Mouse (Mus musculus): ENCODE data around the gene Slc25a25. TPM values are rescaled to one million over a fixed set of nuclear protein-coding genes. Genes with fewer than 3 reads are reported as not detected.

Gene Slc25a25
- polyA plus RNA-seq, 1 experiment from 2014 or later = 14.8 TPM

DNA sequence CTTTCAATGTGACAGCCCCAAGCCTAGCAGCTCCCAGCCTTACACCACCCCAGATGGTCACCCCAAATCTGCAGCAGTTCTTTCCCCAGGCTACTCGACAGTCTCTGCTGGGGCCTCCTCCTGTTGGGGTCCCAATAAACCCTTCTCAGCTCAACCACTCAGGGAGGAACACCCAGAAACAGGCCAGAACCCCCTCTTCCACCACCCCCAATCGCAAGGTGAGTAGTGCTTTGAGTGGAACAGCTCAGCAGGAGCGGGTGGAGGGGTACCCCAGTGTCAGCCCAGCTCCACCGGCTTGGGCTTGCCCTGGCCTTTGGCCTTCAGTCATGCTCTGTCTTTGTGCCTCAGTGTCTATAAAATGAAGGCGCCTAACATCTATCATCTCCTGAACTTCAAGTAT lies 83.9 kb downstream of the Slc25a25 start:
- H3K4me1 ChIP-seq (ENCODE audit: control insufficient read depth, insufficient read depth, low read length) = peaks cover 7% of the 10 kb centered on the region; the same call in 1 of the 2 replicates
- H3K27me3 ChIP-seq (ENCODE audit: control insufficient read depth, insufficient read depth, low read length) = no peaks in the 10 kb centered on the region
- peaks cover 65% of the 10 kb centered on the region for H3K36me3 ChIP-seq (ENCODE audit: control insufficient read depth, insufficient read depth, low read length)
- H3K27ac ChIP-seq (ENCODE audit: low read depth, low read length) = no peak overlapping the region
- H3K4me3 ChIP-seq (ENCODE audit: low read length) = no peak overlapping the region
- WGBS = 91% methylated on average over 5 of the region's 5 CpGs
- H3K9me3 ChIP-seq (ENCODE audit: control insufficient read depth, low read length) = no peaks in the 10 kb centered on the region
- H3K9ac ChIP-seq (ENCODE audit: low read depth, low read length) = no peak overlapping the region
- no peak for ATAC-seq (ENCODE audit: low FRiP score, low TSS enrichment)
- no peak overlapping the region for H3K4me2 ChIP-seq (replicated peaks; ENCODE audit: low read depth, low read length)

Other genes starting within 250 kb of the Slc25a25 start
- gene Pomt1, start 214.9 kb downstream of the Slc25a25 start, polyA plus RNA-seq (2014; fragmentation: Nextera tagmentation; extraction: Ambion mirVana) = 22.3 and 24.4 TPM in 2 replicates
- gene Uck1, start 191.3 kb downstream of the Slc25a25 start, polyA plus RNA-seq (2014; fragmentation: Nextera tagmentation; extraction: Ambion mirVana) = 64.1 and 64.3 TPM in 2 replicates
- gene Golga2, start 164.1 kb downstream of the Slc25a25 start, polyA plus RNA-seq (2014; fragmentation: Nextera tagmentation; extraction: Ambion mirVana) = 12.4 and 21.3 TPM in 2 replicates
- gene Swi5, start 163.4 kb downstream of the Slc25a25 start, polyA plus RNA-seq (2014; fragmentation: Nextera tagmentation; extraction: Ambion mirVana) = 142 and 529 TPM in 2 replicates
- gene Ciz1, start 99.1 kb downstream of the Slc25a25 start, polyA plus RNA-seq (2014; fragmentation: Nextera tagmentation; extraction: Ambion mirVana) = 36.2 and 50.3 TPM in 2 replicates
- 8.4 and 11.5 TPM in 2 replicates for gene Dnm1, start 98.1 kb downstream of the Slc25a25 start, polyA plus RNA-seq (2014; fragmentation: Nextera tagmentation; extraction: Ambion mirVana)
- gene 1110008P14Rik, start 69.5 kb downstream of the Slc25a25 start, polyA plus RNA-seq (2014; fragmentation: Nextera tagmentation; extraction: Ambion mirVana) = 50.1 and 52.0 TPM in 2 replicates
- 1.6 and 1.7 TPM in 2 replicates for gene Lcn2, start 63.2 kb downstream of the Slc25a25 start, polyA plus RNA-seq (2014; fragmentation: Nextera tagmentation; extraction: Ambion mirVana)
- gene Ptges2, start 55.5 kb downstream of the Slc25a25 start, polyA plus RNA-seq (2014; fragmentation: Nextera tagmentation; extraction: Ambion mirVana) = 32.2 and 36.4 TPM in 2 replicates
- 6.4 and 6.8 TPM in 2 replicates for gene Naif1, start 988 bp downstream of the Slc25a25 start, polyA plus RNA-seq (2014; fragmentation: Nextera tagmentation; extraction: Ambion mirVana)
- 12.2 and 16.9 TPM in 2 replicates for gene Fam102a, start 83.9 kb upstream of the Slc25a25 start, polyA plus RNA-seq (2014; fragmentation: Nextera tagmentation; extraction: Ambion mirVana)
- 105 and 126 TPM in 2 replicates for gene Dpm2, start 119.4 kb upstream of the Slc25a25 start, polyA plus RNA-seq (2014; fragmentation: Nextera tagmentation; extraction: Ambion mirVana)
- gene Pip5kl1, start 123.4 kb upstream of the Slc25a25 start, polyA plus RNA-seq (2014; fragmentation: Nextera tagmentation; extraction: Ambion mirVana) = 1.8 and 2.3 TPM in 2 replicates
- gene 9430097D07Rik, start 124.2 kb upstream of the Slc25a25 start, polyA plus RNA-seq (2014; fragmentation: Nextera tagmentation; extraction: Ambion mirVana) = 0.14 TPM in 1 of 2 replicates, not detected in the other
- gene St6galnac4, start 135.7 kb upstream of the Slc25a25 start, polyA plus RNA-seq (2014; fragmentation: Nextera tagmentation; extraction: Ambion mirVana) = 15.6 and 20.0 TPM in 2 replicates
- gene St6galnac6, start 148.3 kb upstream of the Slc25a25 start, polyA plus RNA-seq (2014; fragmentation: Nextera tagmentation; extraction: Ambion mirVana) = 7.0 and 8.7 TPM in 2 replicates
- gene Ak1, start 170.3 kb upstream of the Slc25a25 start, polyA plus RNA-seq (2014; fragmentation: Nextera tagmentation; extraction: Ambion mirVana) = 22.1 and 25.5 TPM in 2 replicates
- 34.1 and 55.9 TPM in 2 replicates for gene Eng, start 195.2 kb upstream of the Slc25a25 start, polyA plus RNA-seq (2014; fragmentation: Nextera tagmentation; extraction: Ambion mirVana)

Data from kidney, embryonic 14.5 days (tissue).